Comparison of ENCODE assay signal across 7 mouse cellular contexts in the genomic region with DNA sequence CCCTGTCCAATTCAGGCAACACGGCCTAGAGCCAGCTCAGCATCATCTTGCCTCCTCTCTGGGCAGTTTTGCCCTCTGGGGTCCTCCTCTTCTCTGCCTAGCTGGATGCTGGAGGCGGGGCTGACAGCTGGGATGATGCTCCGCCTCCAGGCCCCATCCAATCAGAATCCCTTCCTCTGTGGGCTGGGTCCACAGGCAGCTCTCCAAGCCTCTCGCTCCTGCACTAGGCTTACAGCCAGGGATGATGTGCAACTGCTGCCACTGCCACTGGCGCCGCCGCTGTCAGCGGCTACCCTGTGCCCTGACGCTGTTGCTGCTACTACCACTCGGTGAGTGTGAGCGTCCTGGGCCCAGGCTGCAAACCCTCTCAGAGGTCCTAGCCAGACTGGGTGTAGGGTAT. TPM values are rescaled to one million over a fixed set of nuclear protein-coding genes. Genes with fewer than 3 reads are reported as not detected.
DNase-seq lines count a peak whose midpoint lies in the region.

A gene (plus strand): TSS at position 229 of the 400 bp plus-strand sequence.

- peak; percentile 92 for DNase-seq in ZHBTc4 (ENCODE audit: low read depth, low spot score)
- peak; percentile 86 for DNase-seq in embryo, embryonic 11 days
- peak; percentile 74 for DNase-seq in gastrocnemius, postnatal 25 days
- DNase-seq in hindlimb bud, embryonic 11.5 days (ENCODE audit: extremely low spot score, low read depth, low spot score), result peak; percentile 39
- peak; percentile 73 to 82 for DNase-seq in left cerebral cortex, adult 18-20 months (ENCODE audit: low spot score in 2 of 2)
- peak; percentile 76 for DNase-seq in lung, postnatal 14 days
- DNase-seq in right cerebral cortex, postnatal 10 days (ENCODE audit: low spot score in 2 of 2), result peak; percentile 88 to 89

RNA-seq across cellular contexts. Expression of the gene that starts here (rescaled TPM):
- not detected for total RNA-seq in gastrocnemius, postnatal 25 days (2021)
- 1 to 10 TPM; 3.6 to 4.1 TPM for total RNA-seq in left cerebral cortex, adult 18-20 months (2021)

Comparison
In these comparisons a context has a peak if more than half of its experiments do, and no peak if none do; other contexts are left out.
1. Peak in every context shown above with its lines: DNase-seq.
2. RNA of the gene that starts here (total RNA-seq): 3.6 to 4.1 TPM in left cerebral cortex, adult 18-20 months; not detected in gastrocnemius, postnatal 25 days; every median in the first group is over 4 times any median in the second.
3. Peak in DNase-seq in gastrocnemius, postnatal 25 days; RNA of the gene not detected or under 1 TPM.
4. DNase-seq: peak in every context shown above with its lines; median percentile 92 in ZHBTc4; 88 in right cerebral cortex, postnatal 10 days; 86 in embryo, embryonic 11 days; 78 in left cerebral cortex, adult 18-20 months; 76 in lung, postnatal 14 days; 74 in gastrocnemius, postnatal 25 days; 39 in hindlimb bud, embryonic 11.5 days.